Mouse (Mus musculus): ENCODE data around the gene Cryba4. TPM values are rescaled to one million over a fixed set of nuclear protein-coding genes. Genes with fewer than 3 reads are reported as not detected.

The Cryba4 gene
- total and polyA plus RNA-seq, 2 experiments = 0.17 to 0.37 TPM

DNA sequence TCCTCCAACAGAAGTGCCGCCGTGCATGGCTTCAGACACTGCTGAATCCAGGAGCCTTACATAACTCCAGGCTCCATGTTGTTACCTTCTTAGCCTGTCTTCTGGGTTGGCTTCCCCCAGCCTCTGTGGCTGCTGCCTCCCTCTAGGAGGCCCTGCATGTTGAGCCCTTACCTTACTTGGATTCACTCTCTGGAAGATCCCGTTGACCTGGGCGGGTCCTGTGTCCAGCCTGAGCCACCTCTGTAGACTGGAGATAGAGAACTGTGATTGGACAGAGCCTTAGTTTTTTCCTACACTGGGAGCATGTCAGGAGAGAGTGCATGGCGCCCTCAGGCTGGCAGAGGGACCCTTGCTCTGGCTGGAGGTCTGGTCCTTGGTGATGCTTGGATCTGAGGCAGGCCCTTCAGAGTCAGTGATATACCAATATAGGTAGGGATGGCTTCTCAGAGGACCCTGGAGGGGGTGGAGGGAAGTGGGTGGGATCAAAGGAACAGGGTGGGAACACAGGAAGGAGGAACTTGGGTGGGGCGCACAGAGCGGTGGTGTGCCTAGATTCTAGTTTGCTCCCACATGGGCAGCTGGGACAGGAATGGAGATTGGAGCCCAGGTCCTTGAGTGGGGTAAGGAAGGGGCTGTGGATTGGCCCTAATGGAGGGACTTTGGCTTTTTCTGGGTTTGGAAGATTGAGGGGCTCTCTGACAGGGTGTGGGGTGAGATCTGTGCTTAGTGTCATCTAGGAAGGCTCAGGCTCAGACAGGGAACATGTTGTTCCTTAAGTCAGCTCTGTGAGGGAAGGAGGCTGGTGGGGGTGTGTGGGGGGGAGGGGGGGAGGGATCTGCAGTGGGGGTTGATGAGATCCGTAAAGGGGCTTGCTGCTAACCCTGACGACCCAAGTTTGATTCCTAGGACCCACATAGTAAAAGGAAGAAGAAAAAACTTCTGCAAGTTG is 36.1 kb upstream of the Cryba4 start:
- H3K27ac ChIP-seq (replicated peaks; ENCODE audit: insufficient read depth, low read depth, low read length) = no peak overlapping the region
- no peak overlapping the region; the same call in 1 of the 2 replicates for H3K4me3 ChIP-seq (ENCODE audit: insufficient read depth, low read depth, low read length)
- peaks cover 50% of the 10 kb centered on the region for H3K4me1 ChIP-seq (ENCODE audit: control insufficient read depth, insufficient read depth, low read length)
- H3K79me2 ChIP-seq (ENCODE audit: control insufficient read depth, insufficient read depth, low read length) = peaks cover 50% of the 10 kb centered on the region
- no peaks in the 10 kb centered on the region for H3K36me3 ChIP-seq (ENCODE audit: control insufficient read depth, insufficient read depth, low read length)
- DNase-seq (ENCODE audit: extremely low read depth, low read depth, low spot score) = no peak
- no peaks in the 10 kb centered on the region for H3K27me3 ChIP-seq (ENCODE audit: control insufficient read depth, insufficient read depth, low read length)
- TF ChIP-seq POLR2A (IDR thresholded peaks at IDR 0.05; ENCODE audit: extremely low read depth, insufficient read depth, low read length) (no peak), CTCF (IDR thresholded peaks at IDR 0.05; ENCODE audit: low read depth, low read length) (no peak)
- H3K9ac ChIP-seq (ENCODE audit: low read depth, low read length) = no peak overlapping the region
- WGBS = 79% methylated on average over 9 of the region's 9 CpGs

DNA sequence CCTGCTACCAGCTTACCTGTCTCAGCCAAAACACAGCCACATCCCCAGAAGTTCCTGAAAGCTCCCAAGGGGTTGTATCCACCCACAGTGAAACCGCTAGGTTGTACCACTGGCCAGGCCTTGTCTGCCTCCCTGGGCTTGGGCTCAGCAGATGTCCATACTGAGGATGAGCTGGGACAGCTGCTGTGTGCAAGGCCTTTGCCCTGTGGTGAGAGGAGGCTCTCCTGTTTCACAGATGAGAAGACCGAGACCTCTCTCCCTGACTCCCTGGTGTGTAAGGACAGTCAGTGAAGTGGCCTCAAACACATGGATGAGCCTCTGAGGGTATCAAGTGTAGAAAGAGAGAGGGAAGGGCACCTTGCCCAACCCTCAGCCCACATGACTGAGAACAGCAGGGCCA is 35.3 kb upstream of the Cryba4 start:
- H3K9ac ChIP-seq (ENCODE audit: low read depth, low read length) = no peak overlapping the region
- 85% methylated on average over 2 of the region's 2 CpGs for WGBS
- no peaks in the 10 kb centered on the region for H3K27me3 ChIP-seq (ENCODE audit: control insufficient read depth, insufficient read depth, low read length)
- H3K36me3 ChIP-seq (ENCODE audit: control insufficient read depth, insufficient read depth, low read length) = no peaks in the 10 kb centered on the region
- H3K79me2 ChIP-seq (ENCODE audit: control insufficient read depth, insufficient read depth, low read length) = peaks cover 54% of the 10 kb centered on the region
- TF ChIP-seq CTCF (IDR thresholded peaks at IDR 0.05; ENCODE audit: low read depth, low read length) (no peak), POLR2A (IDR thresholded peaks at IDR 0.05; ENCODE audit: extremely low read depth, insufficient read depth, low read length) (no peak)
- no peak for DNase-seq (ENCODE audit: extremely low read depth, low read depth, low spot score)
- 0 out of 2 replicates have a peak overlapping the region, but pooled peaks have one; percentile 7 for H3K27ac ChIP-seq (replicated peaks; ENCODE audit: insufficient read depth, low read depth, low read length)
- H3K4me3 ChIP-seq (ENCODE audit: insufficient read depth, low read depth, low read length) = no peak overlapping the region
- H3K4me1 ChIP-seq (ENCODE audit: control insufficient read depth, insufficient read depth, low read length) = peaks cover 42% of the 10 kb centered on the region

DNA sequence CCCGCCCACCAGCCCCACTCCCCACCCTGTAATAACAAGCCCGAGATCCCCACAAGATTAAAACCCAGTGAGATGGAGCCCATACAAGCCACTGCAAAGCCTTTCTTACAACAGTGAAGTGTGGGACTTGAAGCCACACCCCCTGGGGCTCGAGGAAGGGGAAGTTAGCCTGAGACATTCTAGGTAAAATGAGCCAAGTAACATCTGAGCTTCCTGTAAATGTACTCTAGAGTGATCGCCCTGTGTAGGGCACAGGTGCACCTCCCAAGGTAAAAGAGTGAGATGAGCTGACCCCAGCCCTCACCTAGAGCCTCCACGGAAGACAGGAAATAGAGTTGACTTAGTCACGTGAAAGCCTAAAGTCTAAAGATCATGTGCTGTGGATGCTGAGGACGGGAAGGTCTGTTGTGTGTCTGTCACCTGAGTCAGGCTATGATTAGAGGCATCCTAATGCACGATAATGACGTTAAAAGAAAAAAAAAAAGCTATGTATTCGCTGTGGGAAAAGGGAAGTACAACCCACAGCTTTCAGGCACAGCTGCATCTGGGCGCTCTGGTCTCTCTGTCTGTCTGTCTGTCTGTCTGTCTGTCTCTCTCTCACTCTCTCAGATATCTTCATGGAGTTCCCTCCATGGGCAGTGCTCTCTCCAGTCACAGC is 34.8 kb upstream of the Cryba4 start:
- Histone ChIP-seq H3K36me3 (ENCODE audit: control insufficient read depth, insufficient read depth, low read length) (no peaks in the 10 kb centered on the region), H3K27ac (replicated peaks; ENCODE audit: insufficient read depth, low read depth, low read length) (peak overlapping the region; percentile 18; the same call in 1 of the 2 replicates), H3K4me3 (ENCODE audit: insufficient read depth, low read depth, low read length) (no peak overlapping the region), H3K9ac (ENCODE audit: low read depth, low read length) (no peak overlapping the region), H3K27me3 (ENCODE audit: control insufficient read depth, insufficient read depth, low read length) (no peaks in the 10 kb centered on the region), H3K79me2 (ENCODE audit: control insufficient read depth, insufficient read depth, low read length) (peaks cover 53% of the 10 kb centered on the region), H3K4me1 (ENCODE audit: control insufficient read depth, insufficient read depth, low read length) (peaks cover 39% of the 10 kb centered on the region)
- WGBS = 35% methylated on average over 11 of the region's 11 CpGs
- peak; percentile 64 for DNase-seq (ENCODE audit: extremely low read depth, low read depth, low spot score)
- no peak for TF ChIP-seq CTCF (IDR thresholded peaks at IDR 0.05; ENCODE audit: low read depth, low read length)
- TF ChIP-seq POLR2A (IDR thresholded peaks at IDR 0.05; ENCODE audit: extremely low read depth, insufficient read depth, low read length) = no peak

DNA sequence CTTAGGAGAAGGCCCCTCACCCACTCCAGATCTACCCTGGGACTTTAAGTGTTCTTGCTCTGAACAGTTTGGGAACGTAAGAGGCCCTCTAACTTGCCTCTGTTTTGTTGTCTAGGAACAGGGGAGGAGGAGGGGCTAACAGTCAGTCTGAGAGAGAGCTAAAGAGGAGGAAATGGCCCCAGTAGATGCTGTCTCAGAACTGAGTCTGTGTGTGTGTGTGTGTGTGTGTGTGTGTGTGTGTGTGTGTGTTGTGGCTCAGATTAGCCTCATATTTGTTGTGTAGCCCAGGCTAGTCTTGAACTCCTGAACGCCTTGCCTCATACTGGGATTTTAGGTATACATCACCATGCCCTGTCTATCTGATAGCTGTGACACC is 34.3 kb upstream of the Cryba4 start:
- Histone ChIP-seq H3K9ac (ENCODE audit: low read depth, low read length) (no peak overlapping the region), H3K27me3 (ENCODE audit: control insufficient read depth, insufficient read depth, low read length) (no peaks in the 10 kb centered on the region), H3K36me3 (ENCODE audit: control insufficient read depth, insufficient read depth, low read length) (no peaks in the 10 kb centered on the region), H3K4me3 (ENCODE audit: insufficient read depth, low read depth, low read length) (no peak overlapping the region), H3K4me1 (ENCODE audit: control insufficient read depth, insufficient read depth, low read length) (peaks cover 37% of the 10 kb centered on the region), H3K79me2 (ENCODE audit: control insufficient read depth, insufficient read depth, low read length) (peaks cover 53% of the 10 kb centered on the region; the same call in 1 of the 2 replicates), H3K27ac (replicated peaks; ENCODE audit: insufficient read depth, low read depth, low read length) (no peak overlapping the region)
- WGBS = 81% methylated on average over 2 of the region's 2 CpGs
- TF ChIP-seq CTCF (IDR thresholded peaks at IDR 0.05; ENCODE audit: low read depth, low read length) (no peak), POLR2A (IDR thresholded peaks at IDR 0.05; ENCODE audit: extremely low read depth, insufficient read depth, low read length) (no peak)
- DNase-seq (ENCODE audit: extremely low read depth, low read depth, low spot score) = no peak

DNA sequence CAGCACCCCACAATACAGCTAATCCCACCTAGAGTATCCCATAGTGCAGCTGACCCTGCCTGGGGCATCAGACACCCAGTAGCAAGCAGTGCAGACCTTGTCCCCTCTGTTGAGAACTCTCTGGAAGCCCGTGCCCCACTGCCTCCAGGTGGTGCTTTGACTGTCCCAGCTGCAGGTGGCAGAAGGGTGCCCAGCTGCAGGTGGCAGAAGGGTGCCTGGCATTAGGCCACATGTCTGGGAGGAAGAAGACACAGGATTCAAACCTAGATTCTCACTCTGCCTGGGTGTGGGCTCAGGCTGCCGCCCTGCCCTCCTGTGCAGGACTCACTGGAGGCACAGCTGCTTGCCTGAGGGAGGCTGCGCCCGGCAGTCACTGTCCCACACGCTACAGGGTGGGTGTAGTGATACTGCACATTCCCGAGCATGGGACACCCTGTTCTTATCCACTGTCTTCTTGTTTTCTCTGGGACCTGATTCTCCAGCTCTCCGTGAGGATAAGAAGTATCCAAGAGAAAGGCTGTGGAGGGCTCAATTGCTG is 33.3 kb upstream of the Cryba4 start:
- Histone ChIP-seq H3K4me3 (ENCODE audit: insufficient read depth, low read depth, low read length) (no peak overlapping the region), H3K79me2 (ENCODE audit: control insufficient read depth, insufficient read depth, low read length) (peaks cover 48% of the 10 kb centered on the region; the same call in 1 of the 2 replicates), H3K27me3 (ENCODE audit: control insufficient read depth, insufficient read depth, low read length) (no peaks in the 10 kb centered on the region), H3K36me3 (ENCODE audit: control insufficient read depth, insufficient read depth, low read length) (no peaks in the 10 kb centered on the region), H3K4me1 (ENCODE audit: control insufficient read depth, insufficient read depth, low read length) (peaks cover 34% of the 10 kb centered on the region), H3K9ac (ENCODE audit: low read depth, low read length) (no peak overlapping the region), H3K27ac (replicated peaks; ENCODE audit: insufficient read depth, low read depth, low read length) (no peak overlapping the region)
- DNase-seq (ENCODE audit: extremely low read depth, low read depth, low spot score) = no peak
- TF ChIP-seq POLR2A (IDR thresholded peaks at IDR 0.05; ENCODE audit: extremely low read depth, insufficient read depth, low read length) = no peak
- no peak for TF ChIP-seq CTCF (IDR thresholded peaks at IDR 0.05; ENCODE audit: low read depth, low read length)
- WGBS = 91% methylated on average over 7 of the region's 7 CpGs
